Mouse (Mus musculus) Muller cell, postnatal 12 days (primary cell): ENCODE measurements around the gene Maats1.
"Not testable (repeated sequence)": the region's sequence is repeated elsewhere in the genome, so short reads cannot be mapped to it uniquely, and the experiment has no call there.

Experiments
- DNase-seq: peaks from one replicate; pipeline ENCODE4 v3.0.0-alpha.2; 2015; ENCODE audit errors: inconsistent ontology term

The Maats1 gene

GRCm38 (mm10) chr16:38348217-38348761 lies 6.3 kb upstream of the Maats1 start:
- no peak for DNase-seq

GRCm38 (mm10) chr16:38347588-38347987 lies 5.6 kb upstream of the Maats1 start:
- DNase-seq: no peak

- peak; percentile 94 for DNase-seq
These were observed 4.8 kb upstream of the Maats1 start, which contains the start of the genes Cox17 and Gm21987 for GRCm38 (mm10) chr16:38346529-38347325. Gene Cox17 (plus strand): TSS chr16:38346991. Gene Gm21987 (plus strand): TSS chr16:38347040.

- peak; percentile 79 for DNase-seq
These were observed 3.2 kb upstream of the Maats1 start for GRCm38 (mm10) chr16:38344941-38345725.

- not testable (repeated sequence) for DNase-seq
These were observed 3.9 kb downstream of the Maats1 start for GRCm38 (mm10) chr16:38338077-38338476.

GRCm38 (mm10) chr16:38334431-38334830 lies 7.5 kb downstream of the Maats1 start:
- no peak for DNase-seq

- no peak for DNase-seq
These were observed 12.6 kb downstream of the Maats1 start for GRCm38 (mm10) chr16:38329340-38329739.

GRCm38 (mm10) chr16:38326778-38327397 lies 15.1 kb downstream of the Maats1 start:
- no peak for DNase-seq

- no peak for DNase-seq
These were observed 17.6 kb downstream of the Maats1 start for GRCm38 (mm10) chr16:38324311-38324710.

GRCm38 (mm10) chr16:38321452-38321935 lies 20.4 kb downstream of the Maats1 start:
- DNase-seq: peak; percentile 25

- no peak for DNase-seq
These were observed 22.9 kb downstream of the Maats1 start for GRCm38 (mm10) chr16:38319087-38319486.

GRCm38 (mm10) chr16:38318492-38318891 lies 23.5 kb downstream of the Maats1 start:
- DNase-seq: no peak

- no peak for DNase-seq
These were observed 33.7 kb downstream of the Maats1 start for GRCm38 (mm10) chr16:38308195-38308594.

GRCm38 (mm10) chr16:38307651-38308050 lies 34.3 kb downstream of the Maats1 start:
- DNase-seq: no peak

GRCm38 (mm10) chr16:38307221-38307605 lies 34.7 kb downstream of the Maats1 start:
- no peak for DNase-seq

- DNase-seq: no peak
These were observed 35.2 kb downstream of the Maats1 start for GRCm38 (mm10) chr16:38306571-38307220.

GRCm38 (mm10) chr16:38304460-38305194 lies 37.3 kb downstream of the Maats1 start:
- DNase-seq: no peak

GRCm38 (mm10) chr16:38302367-38302766 lies 39.6 kb downstream of the Maats1 start:
- DNase-seq: no peak

GRCm38 (mm10) chr16:38298410-38298809 lies 43.5 kb downstream of the Maats1 start:
- DNase-seq: no peak

GRCm38 (mm10) chr16:38295349-38295930 lies 46.5 kb downstream of the Maats1 start:
- DNase-seq: peak; percentile 27
